Mouse (Mus musculus): Measurements from ENCODE around the gene Vmn1r192. TPM values are rescaled to one million over a fixed set of nuclear protein-coding genes. Genes with fewer than 3 reads are reported as not detected.
"Not testable (repeated sequence)": the region's sequence is repeated elsewhere in the genome, so short reads cannot be mapped to it uniquely, and the experiment has no call there.

Vmn1r192 gene
- polyA plus RNA-seq (2012; rRNA removed): not detected in 2 replicates

DNA sequence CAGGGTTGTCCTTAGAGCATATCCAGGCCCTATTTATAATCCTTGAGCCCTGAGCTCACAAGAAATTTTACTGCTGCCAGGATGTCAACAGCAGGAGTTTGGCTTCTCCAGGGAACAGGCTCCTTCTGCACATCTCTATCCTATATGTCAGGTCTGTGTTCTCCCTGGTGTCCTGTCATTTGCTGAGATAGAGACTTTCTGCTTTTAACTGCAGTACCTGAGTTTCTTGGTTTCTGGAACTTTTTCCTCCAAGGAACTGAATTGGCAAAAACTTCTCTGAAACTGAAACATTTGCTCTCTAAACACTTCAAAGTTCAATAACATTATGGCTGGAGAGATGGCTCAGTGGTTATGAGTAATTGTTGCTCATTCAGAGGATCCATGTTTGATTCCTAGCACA is at the start of gene Vmn1r192:
Vmn1r192 (minus strand) TSS at position 101 of the 400 bp plus-strand sequence.
- TF ChIP-seq POLR2A (IDR thresholded peaks at IDR 0.05; ENCODE audit: low read depth, low read length) (no peak), CTCF (conservative IDR thresholded peaks at IDR 0.05; ENCODE audit: insufficient read depth, insufficient read length, low read depth, low read length) (no peak)
- DNase-seq: no peak
- Histone ChIP-seq H3K4me3 (ENCODE audit: insufficient read depth, low read depth, low read length) (no peak within 1 kb of the TSS), H3K27me3 (replicated peaks; ENCODE audit: control insufficient read depth, insufficient read depth, low read length) (no peaks in the 10 kb centered on the region), H3K36me3 (ENCODE audit: control insufficient read depth, insufficient read depth, low read length) (no peaks in the 10 kb centered on the region), H3K27ac (ENCODE audit: insufficient read depth, low read depth, low read length) (no peak within 1 kb of the TSS), H3K4me1 (ENCODE audit: control insufficient read depth, insufficient read depth, low read length) (no peaks in the 10 kb centered on the region)

- 71% methylated on average over 1 of the region's 1 CpGs for WGBS
- DNase-seq; H3K4me3 ChIP-seq (ENCODE audit: insufficient read depth, low read depth, low read length); H3K4me1 ChIP-seq (ENCODE audit: control insufficient read depth, insufficient read depth, low read length); H3K27me3 ChIP-seq (replicated peaks; ENCODE audit: control insufficient read depth, insufficient read depth, low read length); H3K36me3 ChIP-seq (ENCODE audit: control insufficient read depth, insufficient read depth, low read length); H3K27ac ChIP-seq (ENCODE audit: insufficient read depth, low read depth, low read length): not testable (repeated sequence)
These were observed 32.1 kb upstream of the Vmn1r192 start, which contains the start of gene Vmn1r193 for GRCm38 (mm10) chr13:22223060-22223459. Vmn1r193 (minus strand) TSS chr13:22223160.

- H3K36me3 ChIP-seq (ENCODE audit: control insufficient read depth, insufficient read depth, low read length); H3K4me1 ChIP-seq (ENCODE audit: control insufficient read depth, insufficient read depth, low read length); H3K27me3 ChIP-seq (replicated peaks; ENCODE audit: control insufficient read depth, insufficient read depth, low read length); H3K27ac ChIP-seq (ENCODE audit: insufficient read depth, low read depth, low read length); H3K4me3 ChIP-seq (ENCODE audit: insufficient read depth, low read depth, low read length); DNase-seq: not testable (repeated sequence)
- 82% methylated on average over 3 of the region's 3 CpGs for WGBS
These were observed 1.8 kb upstream of the Vmn1r192 start for GRCm38 (mm10) chr13:22192756-22193155.

DNA sequence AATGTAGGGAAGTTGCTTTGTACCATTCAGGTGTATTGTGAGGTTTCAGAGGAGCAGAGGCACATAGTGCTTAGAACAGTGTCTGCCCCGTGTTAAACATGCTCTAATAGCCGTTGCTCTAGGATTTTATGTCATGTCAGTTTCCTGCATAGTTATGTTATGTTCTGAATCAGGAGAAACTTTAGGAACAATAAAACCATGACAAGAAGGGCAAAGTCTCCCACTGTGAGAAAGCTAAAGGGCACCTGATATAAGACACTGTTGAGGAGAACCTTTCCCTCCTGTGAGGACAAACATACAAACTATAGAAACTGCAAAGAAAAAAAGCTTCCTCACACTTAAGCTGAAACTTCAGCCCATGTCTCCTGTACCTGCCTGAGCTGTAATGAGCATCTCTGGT is 556 bp downstream of the Vmn1r192 start:
- no peak for DNase-seq
- no peak overlapping the region for H3K27ac ChIP-seq (ENCODE audit: insufficient read depth, low read depth, low read length)
- TF ChIP-seq CTCF (conservative IDR thresholded peaks at IDR 0.05; ENCODE audit: insufficient read depth, insufficient read length, low read depth, low read length) (no peak), POLR2A (IDR thresholded peaks at IDR 0.05; ENCODE audit: low read depth, low read length) (no peak)

GRCm38 (mm10) chr13:22189313-22189712 is 1.6 kb downstream of the Vmn1r192 start:
- no peak for TF ChIP-seq POLR2A (IDR thresholded peaks at IDR 0.05; ENCODE audit: low read depth, low read length)
- no peaks in the 10 kb centered on the region for H3K36me3 ChIP-seq (ENCODE audit: control insufficient read depth, insufficient read depth, low read length)
- H3K27ac ChIP-seq (ENCODE audit: insufficient read depth, low read depth, low read length): no peak overlapping the region
- no peak overlapping the region for H3K4me3 ChIP-seq (ENCODE audit: insufficient read depth, low read depth, low read length)
- H3K4me1 ChIP-seq (ENCODE audit: control insufficient read depth, insufficient read depth, low read length): no peaks in the 10 kb centered on the region
- no peak for DNase-seq
- no peaks in the 10 kb centered on the region for H3K27me3 ChIP-seq (replicated peaks; ENCODE audit: control insufficient read depth, insufficient read depth, low read length)
- WGBS: 80% methylated on average over 2 of the region's 2 CpGs

More for the DNA sequence above, 556 bp downstream of the Vmn1r192 start:
- Histone ChIP-seq H3K36me3 (ENCODE audit: control insufficient read depth, insufficient read depth, low read length) (no peaks in the 10 kb centered on the region), H3K4me3 (ENCODE audit: insufficient read depth, low read depth, low read length) (no peak overlapping the region), H3K27me3 (replicated peaks; ENCODE audit: control insufficient read depth, insufficient read depth, low read length) (no peaks in the 10 kb centered on the region), H3K4me1 (ENCODE audit: control insufficient read depth, insufficient read depth, low read length) (no peaks in the 10 kb centered on the region)
- WGBS: 70% methylated on average over 2 of the region's 2 CpGs

DNA sequence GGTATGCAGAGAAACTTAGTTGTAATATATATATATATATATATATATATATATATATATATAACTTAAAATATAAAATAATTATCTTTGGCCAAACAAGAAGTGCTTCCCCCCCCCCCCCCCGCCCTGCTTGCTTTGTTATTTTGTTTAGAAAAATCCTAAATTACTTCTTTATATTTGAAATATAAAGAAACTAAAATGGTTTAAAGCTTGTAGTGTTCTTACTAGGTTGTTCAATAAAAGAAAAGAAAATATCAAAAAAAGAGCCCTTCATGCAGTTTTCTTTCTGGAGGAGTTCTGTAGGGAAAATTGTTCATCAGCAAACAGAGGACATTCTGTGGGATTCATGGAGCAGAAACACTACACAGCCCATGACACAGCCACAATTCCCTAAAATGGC is 7.1 kb downstream of the Vmn1r192 start, which contains the start of gene Vmn1r191:
Vmn1r191 (minus strand) TSS at position 101 of the 400 bp plus-strand sequence.
- Histone ChIP-seq H3K4me1 (ENCODE audit: control insufficient read depth, insufficient read depth, low read length) (no peaks in the 10 kb centered on the region), H3K27me3 (replicated peaks; ENCODE audit: control insufficient read depth, insufficient read depth, low read length) (no peaks in the 10 kb centered on the region), H3K27ac (ENCODE audit: insufficient read depth, low read depth, low read length) (no peak within 1 kb of the TSS), H3K4me3 (ENCODE audit: insufficient read depth, low read depth, low read length) (no peak within 1 kb of the TSS), H3K36me3 (ENCODE audit: control insufficient read depth, insufficient read depth, low read length) (no peaks in the 10 kb centered on the region)
- TF ChIP-seq CTCF (conservative IDR thresholded peaks at IDR 0.05; ENCODE audit: insufficient read depth, insufficient read length, low read depth, low read length) (no peak), POLR2A (IDR thresholded peaks at IDR 0.05; ENCODE audit: low read depth, low read length) (no peak)
- 80% methylated on average over 1 of the region's 1 CpGs for WGBS
- DNase-seq: no peak

DNA sequence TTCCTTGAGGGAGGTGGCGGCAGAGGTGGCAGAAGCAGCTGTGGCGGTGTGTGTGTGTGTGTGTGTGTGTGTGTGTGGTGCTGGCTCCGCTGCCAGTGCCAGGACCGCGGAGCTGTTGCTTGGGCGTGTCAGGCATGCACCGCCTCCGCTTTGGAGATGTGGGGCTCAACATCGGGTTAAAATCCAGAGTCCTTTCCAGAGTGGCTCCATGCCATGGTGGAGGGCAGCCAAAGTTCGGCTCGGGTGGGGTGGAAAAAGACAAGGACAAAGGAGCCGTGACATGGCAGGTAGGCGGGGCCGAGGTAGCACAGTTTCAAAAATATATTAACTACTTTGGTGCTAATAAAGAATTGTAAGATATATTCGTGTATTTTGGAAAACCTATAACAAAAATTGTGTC is 22.5 kb downstream of the Vmn1r192 start:
- WGBS: 84% methylated on average over 15 of the region's 15 CpGs
- peak; percentile 76 for DNase-seq

GRCm38 (mm10) chr13:22136495-22137293 is 54.2 kb downstream of the Vmn1r192 start:
- not testable (repeated sequence) for H3K36me3 ChIP-seq (ENCODE audit: control insufficient read depth, insufficient read depth, low read length); H3K27me3 ChIP-seq (replicated peaks; ENCODE audit: control insufficient read depth, insufficient read depth, low read length); H3K4me3 ChIP-seq (ENCODE audit: insufficient read depth, low read depth, low read length); H3K4me1 ChIP-seq (ENCODE audit: control insufficient read depth, insufficient read depth, low read length); DNase-seq; H3K27ac ChIP-seq (ENCODE audit: insufficient read depth, low read depth, low read length)
- 57% methylated on average over 5 of the region's 5 CpGs for WGBS

More for the DNA sequence above, 22.5 kb downstream of the Vmn1r192 start:
- Histone ChIP-seq H3K36me3 (ENCODE audit: control insufficient read depth, insufficient read depth, low read length) (no peaks in the 10 kb centered on the region), H3K4me1 (ENCODE audit: control insufficient read depth, insufficient read depth, low read length) (no peaks in the 10 kb centered on the region), H3K4me3 (ENCODE audit: insufficient read depth, low read depth, low read length) (no peak overlapping the region), H3K27ac (ENCODE audit: insufficient read depth, low read depth, low read length) (no peak overlapping the region), H3K27me3 (replicated peaks; ENCODE audit: control insufficient read depth, insufficient read depth, low read length) (no peaks in the 10 kb centered on the region)
- no peak for TF ChIP-seq CTCF (conservative IDR thresholded peaks at IDR 0.05; ENCODE audit: insufficient read depth, insufficient read length, low read depth, low read length)
- no peak for TF ChIP-seq POLR2A (IDR thresholded peaks at IDR 0.05; ENCODE audit: low read depth, low read length)

Other genes with a start within 250 kb of the Vmn1r192 start
- 0.39 and 0.44 TPM in 2 replicates for gene Zfp184, start 246.0 kb downstream of the Vmn1r192 start, polyA plus RNA-seq (2012; rRNA removed)
- gene Pom121l2, start 209.9 kb downstream of the Vmn1r192 start, polyA plus RNA-seq (2012; rRNA removed): 0.04 and 0.06 TPM in 2 replicates
- 0.22 TPM in 1 of 2 replicates, not detected in the other for gene Prss16, start 181.4 kb downstream of the Vmn1r192 start, polyA plus RNA-seq (2012; rRNA removed)
- gene Hist1h2ah, start 155.6 kb downstream of the Vmn1r192 start, polyA plus RNA-seq (2012; rRNA removed): 0.95 and 3.4 TPM in 2 replicates
- gene Hist1h2bk, start 155.3 kb downstream of the Vmn1r192 start, polyA plus RNA-seq (2012; rRNA removed): 4.2 and 6.0 TPM in 2 replicates
- 10.5 and 12.5 TPM in 2 replicates for gene Hist1h4i, start 149.8 kb downstream of the Vmn1r192 start, polyA plus RNA-seq (2012; rRNA removed)
- 0.76 TPM in 1 of 2 replicates, not detected in the other for gene Hist1h2ag, start 148.2 kb downstream of the Vmn1r192 start, polyA plus RNA-seq (2012; rRNA removed)
- gene Hist1h2bj, start 147.9 kb downstream of the Vmn1r192 start, polyA plus RNA-seq (2012; rRNA removed): 0.92 and 1.0 TPM in 2 replicates
- not detected in 2 replicates for gene Vmn1r188, start 106.7 kb downstream of the Vmn1r192 start, polyA plus RNA-seq (2012; rRNA removed)
- not detected in 2 replicates for gene Vmn1r189, start 85.3 kb downstream of the Vmn1r192 start, polyA plus RNA-seq (2012; rRNA removed)
- not detected in 2 replicates for gene Vmn1r191, start 7.2 kb downstream of the Vmn1r192 start, polyA plus RNA-seq (2012; rRNA removed)
- gene Vmn1r193, start 32.0 kb upstream of the Vmn1r192 start, polyA plus RNA-seq (2012; rRNA removed): not detected in 2 replicates
- not detected in 2 replicates for gene Vmn1r194, start 53.1 kb upstream of the Vmn1r192 start, polyA plus RNA-seq (2012; rRNA removed)
- gene Vmn1r195, start 79.4 kb upstream of the Vmn1r192 start, polyA plus RNA-seq (2012; rRNA removed): not detected in 2 replicates
- not detected in 2 replicates for gene Vmn1r196, start 98.8 kb upstream of the Vmn1r192 start, polyA plus RNA-seq (2012; rRNA removed)
- not detected in 2 replicates for gene Vmn1r197, start 133.4 kb upstream of the Vmn1r192 start, polyA plus RNA-seq (2012; rRNA removed)
- not detected in 2 replicates for gene Vmn1r198, start 159.2 kb upstream of the Vmn1r192 start, polyA plus RNA-seq (2012; rRNA removed)
- not detected in 2 replicates for gene Vmn1r199, start 188.7 kb upstream of the Vmn1r192 start, polyA plus RNA-seq (2012; rRNA removed)
- gene Vmn1r200, start 199.2 kb upstream of the Vmn1r192 start, polyA plus RNA-seq (2012; rRNA removed): not detected in 2 replicates